Mouse (Mus musculus): ENCODE data around the gene Tex30. TPM values are rescaled to one million over a fixed set of nuclear protein-coding genes. Genes with fewer than 3 reads are reported as not detected.
"Not testable (repeated sequence)": the region's sequence is repeated elsewhere in the genome, so short reads cannot be mapped to it uniquely, and the experiment has no call there.

Gene Tex30
- polyA plus RNA-seq, 1 experiment from 2014 or later = 47.1 TPM

DNA sequence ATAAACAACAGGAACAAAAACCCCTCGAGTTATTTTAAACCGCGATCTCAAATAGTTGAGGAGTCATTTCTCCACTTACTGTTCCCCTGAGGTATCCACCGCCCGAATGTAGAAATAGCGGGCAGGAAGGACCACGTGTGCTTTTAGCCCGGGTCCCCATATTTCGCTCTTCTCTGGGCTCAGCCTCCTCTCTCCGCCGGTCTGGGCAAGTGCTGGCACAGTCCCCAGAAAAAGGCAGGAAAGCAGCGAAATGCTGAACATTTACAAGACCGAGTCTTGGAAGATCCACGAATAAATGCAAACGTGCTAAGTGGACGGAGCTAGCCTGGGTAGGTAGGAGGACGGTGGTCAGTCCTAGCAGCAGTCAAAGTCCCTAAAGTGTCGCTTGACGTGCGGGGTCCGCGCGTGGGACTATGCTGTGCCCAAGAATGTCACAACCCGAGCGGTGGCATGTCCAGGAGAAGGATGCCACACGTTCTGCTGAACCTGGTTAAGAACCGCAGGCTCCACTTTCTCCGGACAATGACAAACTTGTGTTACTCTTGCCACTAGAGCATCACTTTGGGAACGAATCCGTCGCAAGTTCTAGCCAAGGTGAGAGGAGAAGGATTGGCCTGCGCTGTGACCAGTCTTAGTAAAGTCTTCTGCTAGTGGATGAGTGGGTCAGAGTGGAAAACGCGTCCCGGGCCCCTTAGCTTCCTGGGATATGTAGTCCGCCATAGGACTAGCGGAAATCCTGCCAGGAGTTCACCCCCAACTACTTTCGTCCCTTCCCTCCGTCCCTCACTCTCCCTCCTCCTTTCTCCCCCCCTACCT lies 16.2 kb upstream of the Tex30 start, which contains the start of the genes Kdelc1 and Bivm:
Gene Kdelc1, minus strand, starts transcription at position 570 of the 816 bp plus-strand sequence.
Gene Bivm, plus strand, starts transcription at position 719 of the 816 bp plus-strand sequence.
- peak; percentile 92 for ATAC-seq (ENCODE audit: insufficient read depth)
- H3K27ac ChIP-seq (replicated peaks) = peak within 1 kb of the TSS; percentile 81

DNA sequence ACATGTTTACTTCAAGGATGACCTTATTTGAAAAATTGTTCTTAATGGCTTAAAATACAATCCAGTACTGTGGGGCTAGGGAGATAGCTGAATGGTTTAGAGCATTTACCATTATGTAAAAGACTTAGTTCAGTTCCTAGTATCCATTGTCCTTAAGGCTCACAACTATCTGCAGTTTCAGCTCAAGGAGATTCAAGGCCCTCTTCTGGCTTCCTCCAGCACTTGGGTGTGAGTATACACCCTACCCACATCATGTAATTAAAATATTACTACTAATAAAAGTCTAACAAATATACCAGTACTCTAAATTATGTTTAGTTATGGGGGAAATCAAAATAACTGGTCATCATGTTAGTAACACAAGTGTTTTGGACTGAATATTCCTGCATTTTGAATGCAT lies 15.3 kb upstream of the Tex30 start:
- peak overlapping the region; percentile 91 for H3K4me2 ChIP-seq
- H3K27ac ChIP-seq (replicated peaks) = no peak overlapping the region
- no peak overlapping the region for H3K9ac ChIP-seq
- H3K4me1 ChIP-seq (replicated peaks) = peaks cover 23% of the 10 kb centered on the region
- no peaks in the 10 kb centered on the region for H3K27me3 ChIP-seq
- peak overlapping the region; percentile 70; the same call in 1 of the 2 replicates for H3K4me3 ChIP-seq (replicated peaks)
- peaks cover 17% of the 10 kb centered on the region for H3K36me3 ChIP-seq (replicated peaks)
- H3K9me3 ChIP-seq (replicated peaks) = no peaks in the 10 kb centered on the region
- ATAC-seq (ENCODE audit: insufficient read depth) = no peak

More for the DNA sequence above, 16.2 kb upstream of the Tex30 start, which contains the start of the genes Kdelc1 and Bivm:
- H3K9ac ChIP-seq = peak within 1 kb of the TSS; percentile 59
- WGBS (ENCODE audit: insufficient replicate concordance) = under 1% methylated on average over 39 of the region's 39 CpGs
- peaks cover 8% of the 10 kb centered on the region for H3K36me3 ChIP-seq (replicated peaks)
- no peaks in the 10 kb centered on the region for H3K27me3 ChIP-seq
- no peaks in the 10 kb centered on the region for H3K9me3 ChIP-seq (replicated peaks)
- H3K4me1 ChIP-seq (replicated peaks) = peaks cover 23% of the 10 kb centered on the region
- peak within 1 kb of the TSS; percentile 91 for H3K4me2 ChIP-seq
- H3K4me3 ChIP-seq (replicated peaks) = peak within 1 kb of the TSS; percentile 70

DNA sequence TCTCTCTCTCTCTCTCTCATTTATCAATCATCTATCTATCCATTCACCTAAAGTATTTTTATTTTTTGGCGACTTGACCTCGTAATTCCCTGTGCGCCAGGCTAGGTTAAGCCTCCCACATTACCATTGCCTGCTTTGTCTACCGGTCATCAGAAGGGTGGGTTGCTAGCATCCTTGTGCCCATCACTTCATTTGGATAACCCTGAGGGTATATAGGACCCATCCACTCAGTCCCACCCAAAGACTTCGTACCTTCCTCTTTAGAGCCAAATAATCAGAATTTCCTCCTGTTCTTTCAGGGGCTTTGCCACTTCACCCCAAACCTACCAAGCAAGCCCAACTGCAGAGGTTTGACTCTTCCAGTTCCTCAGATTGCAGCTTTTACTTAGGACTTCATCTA lies 698 bp upstream of the Tex30 start:
- Histone ChIP-seq H3K27me3 (no peaks in the 10 kb centered on the region), H3K36me3 (replicated peaks) (peaks cover 12% of the 10 kb centered on the region), H3K4me3 (replicated peaks) (peak overlapping the region; percentile 96), H3K4me1 (replicated peaks) (peaks cover 17% of the 10 kb centered on the region), H3K9me3 (replicated peaks) (no peaks in the 10 kb centered on the region), H3K4me2 (peak overlapping the region; percentile 88), H3K27ac (replicated peaks) (0 out of 2 replicates have a peak overlapping the region, but pooled peaks have one; percentile 98), H3K9ac (peak overlapping the region; percentile 94; the same call in 1 of the 2 replicates)
- WGBS (ENCODE audit: insufficient replicate concordance) = 17% methylated on average over 5 of the region's 5 CpGs
- ATAC-seq (ENCODE audit: insufficient read depth) = no peak

DNA sequence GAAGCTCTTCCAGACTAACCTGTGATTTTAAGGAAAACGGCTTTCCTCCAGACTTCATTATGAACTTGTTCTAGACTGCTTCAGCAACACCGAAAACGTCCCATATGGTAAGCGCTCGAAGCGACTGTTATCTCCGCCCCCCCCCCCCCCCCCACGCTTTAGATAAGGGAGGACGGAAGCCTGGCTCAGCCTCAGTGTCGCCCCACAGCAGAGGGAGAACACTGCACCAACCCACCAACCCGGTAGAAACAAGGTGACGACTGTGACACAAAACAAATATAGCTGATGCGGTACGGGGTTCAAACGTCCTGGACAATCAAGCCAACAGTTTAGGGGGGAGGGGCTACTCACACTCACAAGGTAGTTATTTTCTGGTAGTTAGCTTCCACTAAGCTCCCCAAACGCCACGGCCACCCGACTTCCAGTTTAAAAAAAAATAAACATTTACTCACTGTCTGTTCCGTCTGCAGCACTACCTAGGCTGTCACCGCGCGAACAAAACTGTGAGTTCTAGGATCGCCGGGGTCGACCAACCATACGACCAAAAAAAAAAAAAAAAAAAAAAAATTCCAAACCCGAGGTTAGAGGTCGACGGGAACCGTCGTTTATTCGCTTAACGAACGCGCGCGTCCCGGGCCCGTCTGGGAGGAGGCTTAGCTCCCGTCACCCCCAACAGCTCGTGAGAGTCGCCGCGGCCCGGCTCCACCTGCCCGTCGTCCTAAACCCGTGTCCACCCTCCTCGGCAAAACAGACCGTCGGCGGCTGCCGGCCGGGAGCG lies 604 bp downstream of the Tex30 start:
- Histone ChIP-seq H3K36me3 (replicated peaks) (peaks cover 18% of the 10 kb centered on the region), H3K27me3 (no peaks in the 10 kb centered on the region), H3K9ac (peak overlapping the region; percentile 94), H3K4me2 (peak overlapping the region; percentile 88), H3K4me3 (replicated peaks) (peak overlapping the region; percentile 96), H3K4me1 (replicated peaks) (peaks cover 17% of the 10 kb centered on the region), H3K27ac (replicated peaks) (peak overlapping the region; percentile 98), H3K9me3 (replicated peaks) (no peaks in the 10 kb centered on the region)
- under 1% methylated on average over 55 of the region's 55 CpGs for WGBS (ENCODE audit: insufficient replicate concordance)
- ATAC-seq (ENCODE audit: insufficient read depth) = peak; percentile 78

DNA sequence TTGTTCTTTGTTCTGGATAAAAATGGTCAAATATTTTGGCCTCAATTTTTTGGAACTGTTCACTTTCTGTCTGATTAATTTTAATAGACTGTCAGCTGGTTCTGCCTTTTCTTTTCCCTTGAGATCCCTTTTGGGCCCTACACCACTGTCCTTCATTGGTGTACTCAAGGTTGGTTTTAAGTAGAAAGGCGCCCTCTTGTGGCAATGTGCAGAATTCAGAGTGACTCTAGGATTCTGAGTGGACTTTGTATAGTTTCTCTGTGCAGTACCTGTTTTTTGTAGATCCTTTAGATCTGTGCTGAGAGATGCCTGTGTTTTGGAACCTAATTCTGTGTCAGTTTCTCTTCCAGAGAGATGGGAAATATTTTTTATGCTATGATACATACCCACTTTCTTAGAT lies 37.6 kb downstream of the Tex30 start:
- ATAC-seq (ENCODE audit: insufficient read depth) = no peak
- no peaks in the 10 kb centered on the region for H3K9me3 ChIP-seq (replicated peaks)
- H3K27me3 ChIP-seq = no peaks in the 10 kb centered on the region
- no peak overlapping the region for H3K4me2 ChIP-seq
- no peak overlapping the region for H3K4me3 ChIP-seq (replicated peaks)
- no peaks in the 10 kb centered on the region for H3K4me1 ChIP-seq (replicated peaks)
- 5% methylated on average over 1 of the region's 1 CpGs for WGBS (ENCODE audit: insufficient replicate concordance)
- no peaks in the 10 kb centered on the region for H3K36me3 ChIP-seq (replicated peaks)
- H3K9ac ChIP-seq = no peak overlapping the region
- no peak overlapping the region for H3K27ac ChIP-seq (replicated peaks)

DNA sequence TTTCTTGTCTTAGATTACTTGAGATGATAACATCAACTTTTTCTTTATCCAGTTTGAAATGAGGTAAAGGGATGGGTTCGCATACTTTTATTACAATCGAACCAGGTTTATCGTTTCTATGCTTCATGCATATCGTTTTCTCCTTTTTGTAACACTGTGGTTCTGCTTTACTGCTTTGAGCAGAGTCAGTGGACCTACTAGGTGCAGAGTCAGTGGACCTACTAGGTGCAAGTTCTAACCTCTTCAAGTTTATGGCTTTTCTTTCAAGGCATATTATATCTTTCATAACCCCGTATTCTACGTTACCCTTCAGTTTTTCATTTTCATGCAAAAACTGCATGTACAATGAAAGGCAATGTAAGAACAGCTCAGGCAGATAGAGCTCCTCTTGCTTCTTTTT lies 38.8 kb downstream of the Tex30 start:
- Histone ChIP-seq H3K27ac (replicated peaks) (no peak overlapping the region), H3K36me3 (replicated peaks) (no peaks in the 10 kb centered on the region), H3K4me2 (no peak overlapping the region), H3K9ac (no peak overlapping the region), H3K4me3 (replicated peaks) (no peak overlapping the region), H3K27me3 (no peaks in the 10 kb centered on the region), H3K9me3 (replicated peaks) (no peaks in the 10 kb centered on the region), H3K4me1 (replicated peaks) (no peaks in the 10 kb centered on the region)
- no peak for ATAC-seq (ENCODE audit: insufficient read depth)
- WGBS (ENCODE audit: insufficient replicate concordance) = 90% methylated on average over 6 of the region's 6 CpGs

DNA sequence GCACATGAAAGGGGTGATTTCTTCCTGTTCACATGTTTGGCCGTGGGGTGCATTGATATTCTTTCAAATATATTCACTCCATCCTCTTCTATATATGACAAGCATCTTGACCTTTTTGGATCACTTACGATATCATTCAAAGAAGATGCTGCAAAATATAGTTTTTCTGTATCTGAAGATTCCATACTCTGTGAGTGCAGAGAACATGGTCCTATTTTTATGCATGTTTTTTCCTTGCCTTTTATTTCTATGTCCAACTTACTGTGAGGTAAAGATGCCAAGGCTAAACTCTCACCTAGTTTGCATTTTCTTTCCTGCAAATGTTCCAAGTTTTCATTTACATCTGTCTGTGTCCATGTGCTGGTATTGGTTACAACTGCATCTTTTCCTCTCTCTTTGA lies 40.4 kb downstream of the Tex30 start, which contains the start of gene Gm8251:
Gene Gm8251, minus strand, starts transcription at position 101 of the 400 bp plus-strand sequence.
- Histone ChIP-seq H3K27me3 (no peaks in the 10 kb centered on the region), H3K4me2 (no peak within 1 kb of the TSS), H3K9ac (no peak within 1 kb of the TSS), H3K36me3 (replicated peaks) (no peaks in the 10 kb centered on the region), H3K9me3 (replicated peaks) (no peaks in the 10 kb centered on the region), H3K27ac (replicated peaks) (no peak within 1 kb of the TSS), H3K4me3 (replicated peaks) (no peak within 1 kb of the TSS), H3K4me1 (replicated peaks) (no peaks in the 10 kb centered on the region)
- WGBS (ENCODE audit: insufficient replicate concordance) = 65% methylated on average over 2 of the region's 2 CpGs
- no peak for ATAC-seq (ENCODE audit: insufficient read depth)

DNA sequence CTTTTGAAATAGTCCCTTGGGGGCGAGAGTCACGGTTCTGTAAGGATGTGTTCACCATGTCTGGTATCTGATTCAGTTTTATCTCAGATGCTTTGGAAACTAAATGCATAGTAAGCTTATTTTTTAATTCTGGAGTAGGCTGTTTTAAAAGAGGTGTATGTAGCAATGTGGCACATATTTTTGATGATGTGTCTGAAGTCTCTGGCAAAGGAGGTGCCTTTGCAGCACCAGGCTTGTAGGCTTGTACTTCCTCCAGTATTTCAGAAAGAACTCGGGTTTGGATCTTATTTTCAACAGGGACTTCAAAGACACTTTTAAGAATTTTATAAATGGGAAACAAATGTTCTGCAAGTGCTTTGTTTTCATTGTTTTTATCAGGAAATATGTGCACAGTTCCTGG lies 44.4 kb downstream of the Tex30 start:
- Histone ChIP-seq H3K4me2 (no peak overlapping the region), H3K27me3 (no peaks in the 10 kb centered on the region), H3K9me3 (replicated peaks) (no peaks in the 10 kb centered on the region), H3K9ac (no peak overlapping the region), H3K4me3 (replicated peaks) (no peak overlapping the region), H3K27ac (replicated peaks) (no peak overlapping the region), H3K36me3 (replicated peaks) (no peaks in the 10 kb centered on the region), H3K4me1 (replicated peaks) (no peaks in the 10 kb centered on the region)
- ATAC-seq (ENCODE audit: insufficient read depth) = no peak
- WGBS (ENCODE audit: insufficient replicate concordance) = 49% methylated on average over 3 of the region's 3 CpGs

DNA sequence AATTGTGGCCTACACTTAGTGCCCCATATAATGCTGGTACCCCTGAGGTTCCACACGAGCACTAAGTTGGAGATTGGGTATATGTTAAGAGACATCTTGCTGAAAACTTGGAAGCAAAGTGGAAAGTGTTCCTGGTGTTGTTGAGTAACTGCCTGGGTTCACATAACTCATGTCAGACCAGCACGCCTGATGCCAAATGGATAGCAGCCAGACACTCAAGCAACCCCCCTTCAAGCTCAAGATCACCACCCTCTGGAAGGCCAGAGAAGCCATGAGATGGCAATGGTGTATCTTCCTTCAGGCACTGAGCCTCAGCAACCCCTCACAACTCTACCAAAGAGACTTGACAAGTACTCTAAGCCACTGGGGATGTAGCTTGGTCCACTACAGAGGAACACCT lies 55.7 kb downstream of the Tex30 start:
- H3K27me3 ChIP-seq = no peaks in the 10 kb centered on the region
- 62% methylated on average over 2 of the region's 2 CpGs for WGBS (ENCODE audit: insufficient replicate concordance)
- no peak overlapping the region for H3K9ac ChIP-seq
- no peak for ATAC-seq (ENCODE audit: insufficient read depth)
- H3K9me3 ChIP-seq (replicated peaks) = no peaks in the 10 kb centered on the region
- H3K27ac ChIP-seq (replicated peaks) = no peak overlapping the region
- no peak overlapping the region for H3K4me2 ChIP-seq
- no peak overlapping the region for H3K4me3 ChIP-seq (replicated peaks)
- no peaks in the 10 kb centered on the region for H3K4me1 ChIP-seq (replicated peaks)
- no peaks in the 10 kb centered on the region for H3K36me3 ChIP-seq (replicated peaks)

DNA sequence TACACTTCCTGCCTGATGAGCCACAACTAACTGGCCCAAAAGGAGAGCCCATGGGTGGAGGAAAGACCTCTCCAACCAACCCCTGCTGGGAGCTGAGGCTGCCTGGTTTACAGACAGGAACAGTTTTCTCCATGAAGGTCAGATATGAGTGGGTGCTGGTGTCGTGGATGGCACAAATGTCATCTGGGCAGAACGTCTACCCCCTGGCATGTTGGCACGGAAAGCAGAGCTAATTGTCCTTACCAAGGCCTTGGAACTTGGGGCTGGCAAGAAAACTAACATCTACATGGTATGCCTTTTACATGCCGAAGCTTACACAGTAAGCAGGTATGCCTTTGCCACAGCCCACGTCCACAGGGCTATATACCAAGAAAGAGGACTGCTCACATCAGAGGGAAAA lies 56.6 kb downstream of the Tex30 start:
- H3K9ac ChIP-seq; H3K27me3 ChIP-seq; H3K27ac ChIP-seq (replicated peaks); H3K4me1 ChIP-seq (replicated peaks); H3K9me3 ChIP-seq (replicated peaks); H3K4me2 ChIP-seq; H3K36me3 ChIP-seq (replicated peaks); H3K4me3 ChIP-seq (replicated peaks); ATAC-seq (ENCODE audit: insufficient read depth): not testable (repeated sequence)
- 55% methylated on average over 5 of the region's 5 CpGs for WGBS (ENCODE audit: insufficient replicate concordance)

DNA sequence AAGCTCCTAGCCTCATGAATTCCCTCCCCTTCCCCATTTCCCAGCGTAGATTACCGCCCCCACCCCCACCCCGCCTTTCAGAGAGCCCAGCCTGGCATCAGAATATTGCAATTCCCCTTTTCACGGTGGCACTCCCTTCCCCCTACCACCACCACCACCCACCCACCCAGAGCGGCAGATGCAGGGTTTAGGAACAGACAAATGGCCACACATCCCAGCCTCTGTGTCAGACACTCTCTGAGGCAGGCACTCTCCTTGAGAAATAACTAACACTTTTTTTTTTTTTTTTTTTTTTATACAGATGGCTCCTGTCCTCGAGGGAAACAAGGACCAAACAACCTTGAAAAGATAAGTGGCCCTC lies 59.7 kb downstream of the Tex30 start:
- H3K9me3 ChIP-seq (replicated peaks) = no peaks in the 10 kb centered on the region
- H3K4me3 ChIP-seq (replicated peaks) = peak overlapping the region; percentile 48
- H3K9ac ChIP-seq = no peak overlapping the region
- no peaks in the 10 kb centered on the region for H3K27me3 ChIP-seq
- ATAC-seq (ENCODE audit: insufficient read depth) = no peak
- 5% methylated on average over 6 of the region's 6 CpGs for WGBS (ENCODE audit: insufficient replicate concordance)
- H3K4me2 ChIP-seq = peak overlapping the region; percentile 69
- H3K36me3 ChIP-seq (replicated peaks) = no peaks in the 10 kb centered on the region
- H3K27ac ChIP-seq (replicated peaks) = no peak overlapping the region
- H3K4me1 ChIP-seq (replicated peaks) = no peaks in the 10 kb centered on the region

Data from liver, embryonic 15.5 days (tissue).